Mouse (Mus musculus): ENCODE measurements around the gene Olfr113. TPM values are rescaled to one million over a fixed set of nuclear protein-coding genes. Genes with fewer than 3 reads are reported as not detected.
"Not testable (repeated sequence)": the region's sequence is repeated elsewhere in the genome, so short reads cannot be mapped to it uniquely, and the experiment has no call there.

Gene Olfr113
- polyA plus RNA-seq, 1 experiment, result not detected

- Histone ChIP-seq H3K27me3 (ENCODE audit: control insufficient read depth, insufficient read depth, low read length) (no peaks in the 10 kb centered on the region), H3K4me1 (ENCODE audit: control insufficient read depth, insufficient read depth, low read length) (no peaks in the 10 kb centered on the region), H3K36me3 (ENCODE audit: control insufficient read depth, insufficient read depth, low read length) (no peaks in the 10 kb centered on the region), H3K27ac (ENCODE audit: control insufficient read depth, insufficient read depth, low read depth, low read length) (no peak overlapping the region), H3K4me3 (ENCODE audit: control insufficient read depth, low read depth, low read length) (no peak overlapping the region)
- no peak for TF ChIP-seq CTCF (IDR thresholded peaks at IDR 0.05; ENCODE audit: control insufficient read depth, insufficient read depth, insufficient replicate concordance, low read depth, low read length)
- no peak for TF ChIP-seq POLR2A (IDR thresholded peaks at IDR 0.05; ENCODE audit: control insufficient read depth, low read depth, low read length)
These were observed 42.3 kb downstream of the Olfr113 start for GRCm38 (mm10) chr17:37535173-37535572.

- H3K4me3 ChIP-seq (ENCODE audit: control insufficient read depth, low read depth, low read length); H3K4me1 ChIP-seq (ENCODE audit: control insufficient read depth, insufficient read depth, low read length); H3K27ac ChIP-seq (ENCODE audit: control insufficient read depth, insufficient read depth, low read depth, low read length); H3K27me3 ChIP-seq (ENCODE audit: control insufficient read depth, insufficient read depth, low read length); H3K36me3 ChIP-seq (ENCODE audit: control insufficient read depth, insufficient read depth, low read length): not testable (repeated sequence)
These were observed 52.0 kb downstream of the Olfr113 start for GRCm38 (mm10) chr17:37525427-37525826.

GRCm38 (mm10) chr17:37524612-37525011, 52.9 kb downstream of the Olfr113 start:
- H3K36me3 ChIP-seq (ENCODE audit: control insufficient read depth, insufficient read depth, low read length); H3K27ac ChIP-seq (ENCODE audit: control insufficient read depth, insufficient read depth, low read depth, low read length); H3K27me3 ChIP-seq (ENCODE audit: control insufficient read depth, insufficient read depth, low read length); H3K4me3 ChIP-seq (ENCODE audit: control insufficient read depth, low read depth, low read length); H3K4me1 ChIP-seq (ENCODE audit: control insufficient read depth, insufficient read depth, low read length): not testable (repeated sequence)

Other genes with a start within 250 kb of the Olfr113 start
- not detected in 2 replicates for gene Olfr103, start 238.0 kb downstream of the Olfr113 start, polyA plus RNA-seq (2012; rRNA removed)
- 0.04 TPM in 1 of 2 replicates, not detected in the other for gene Olfr104-ps, start 218.1 kb downstream of the Olfr113 start, polyA plus RNA-seq (2012; rRNA removed)
- gene Olfr105-ps, start 198.6 kb downstream of the Olfr113 start, polyA plus RNA-seq (2012; rRNA removed), result not detected in 2 replicates
- gene Olfr106-ps, start 187.3 kb downstream of the Olfr113 start, polyA plus RNA-seq (2012; rRNA removed), result not detected in 2 replicates
- not detected in 2 replicates for gene Olfr107, start 178.4 kb downstream of the Olfr113 start, polyA plus RNA-seq (2012; rRNA removed)
- gene Olfr108, start 132.2 kb downstream of the Olfr113 start, polyA plus RNA-seq (2012; rRNA removed), result not detected in 2 replicates
- gene Olfr109, start 118.7 kb downstream of the Olfr113 start, polyA plus RNA-seq (2012; rRNA removed), result not detected in 2 replicates
- not detected in 2 replicates for gene H2-M2, start 94.1 kb downstream of the Olfr113 start, polyA plus RNA-seq (2012; rRNA removed)
- not detected in 2 replicates for gene Olfr110, start 85.2 kb downstream of the Olfr113 start, polyA plus RNA-seq (2012; rRNA removed)
- gene Olfr111, start 69.6 kb downstream of the Olfr113 start, polyA plus RNA-seq (2012; rRNA removed), result not detected in 2 replicates
- 19.3 and 26.9 TPM in 2 replicates for gene Olfr112, start 8.2 kb downstream of the Olfr113 start, polyA plus RNA-seq (2012; rRNA removed)
- not detected in 2 replicates for gene Olfr114, start 15.1 kb upstream of the Olfr113 start, polyA plus RNA-seq (2012; rRNA removed)
- gene Olfr115, start 49.4 kb upstream of the Olfr113 start, polyA plus RNA-seq (2012; rRNA removed), result 0.11 TPM in 1 of 2 replicates, not detected in the other
- gene Olfr116, start 49.5 kb upstream of the Olfr113 start, polyA plus RNA-seq (2012; rRNA removed), result 0.11 TPM in 1 of 2 replicates, not detected in the other
- gene Olfr117, start 86.1 kb upstream of the Olfr113 start, polyA plus RNA-seq (2012; rRNA removed), result not detected in 2 replicates
- gene Olfr118, start 89.3 kb upstream of the Olfr113 start, polyA plus RNA-seq (2012; rRNA removed), result not detected in 2 replicates
- not detected in 2 replicates for gene Olfr119, start 118.9 kb upstream of the Olfr113 start, polyA plus RNA-seq (2012; rRNA removed)
- gene Olfr120, start 144.1 kb upstream of the Olfr113 start, polyA plus RNA-seq (2012; rRNA removed), result not detected in 2 replicates
- not detected in 2 replicates for gene Olfr121, start 171.2 kb upstream of the Olfr113 start, polyA plus RNA-seq (2012; rRNA removed)
- gene Olfr122, start 190.9 kb upstream of the Olfr113 start, polyA plus RNA-seq (2012; rRNA removed), result not detected in 2 replicates
- 0.15 TPM in 1 of 2 replicates, not detected in the other for gene Olfr123, start 215.9 kb upstream of the Olfr113 start, polyA plus RNA-seq (2012; rRNA removed)
- gene Olfr124, start 222.2 kb upstream of the Olfr113 start, polyA plus RNA-seq (2012; rRNA removed), result not detected in 2 replicates

All from testis, adult 2 months (tissue).